Mouse (Mus musculus) stomach, embryonic 14.5 days (tissue): ENCODE measurements around the gene Ccdc59. TPM values are rescaled to one million over a fixed set of nuclear protein-coding genes. Genes with fewer than 3 reads are reported as not detected.
A peak's percentile ranks its signal among the peaks of the same experiment; 100 is the strongest.

Source experiments
- ATAC-seq: fragments of 200-750 bp; cut with Nextera tagmentation; 2 replicates; pipeline ENCODE4 v1.8.0; 2017; ENCODE audit warnings: low read depth, moderate TSS enrichment; ENCODE audit not compliant: insufficient number of reproducible peaks, insufficient read depth, low FRiP score
- H3K27ac ChIP-seq: fragments of 300-500 bp; sonication (generic); 2 replicates; pipeline ENCODE4 v1.5.1; 2014; ENCODE audit warnings: mild to moderate bottlenecking, low read length, moderate library complexity, mixed read lengths
- H3K27me3 ChIP-seq: fragments of 300-500 bp; sonication (generic); 2 replicates; pipeline ENCODE4 v1.6.1; 2014; ENCODE audit warnings: low read length, control low read depth, mixed read lengths; ENCODE audit not compliant: control insufficient read depth, insufficient read depth
- H3K36me3 ChIP-seq: fragments of 300-500 bp; sonication (generic); 2 replicates; pipeline ENCODE4 v1.6.1; 2014; ENCODE audit warnings: mild to moderate bottlenecking, control low read depth, low read length, moderate library complexity, mixed read lengths; ENCODE audit not compliant: control insufficient read depth, insufficient read depth
- H3K4me1 ChIP-seq: fragments of 300-500 bp; sonication (generic); 2 replicates; pipeline ENCODE4 v1.6.1; 2014; ENCODE audit warnings: low read length, control low read depth, mixed read lengths; ENCODE audit not compliant: control insufficient read depth, insufficient read depth
- H3K4me2 ChIP-seq: fragments of 300-500 bp; sonication (generic); replicated peaks from 2 replicates; pipeline ENCODE4 v1.6.1; 2014; ENCODE audit warnings: low read depth, low read length, control low read depth
- H3K4me3 ChIP-seq: fragments of 300-500 bp; sonication (generic); 2 replicates; pipeline ENCODE4 v1.5.1; 2014; ENCODE audit warnings: low read depth, low read length, control low read depth
- H3K9ac ChIP-seq: fragments of 300-500 bp; sonication (generic); replicated peaks from 2 replicates; pipeline ENCODE4 v1.6.1; 2014; ENCODE audit warnings: low read depth, mild to moderate bottlenecking, control low read depth, low read length, moderate library complexity, mixed read lengths
- H3K9me3 ChIP-seq: fragments of 300-500 bp; sonication (generic); 2 replicates; pipeline ENCODE4 v1.6.1; 2016; ENCODE audit warnings: low read depth, low read length, control low read depth; ENCODE audit not compliant: control insufficient read depth
- WGBS: fragments of 180-500 bp; shearing (Covaris S2); extraction: QIAGEN DNeasy Blood & Tissue Kit; methylation state at CpG from one replicate; pipeline ENCODE4 v1.1.7; 2014; 5-methylcytosine and 5-hydroxymethylcytosine counted together
- polyA plus RNA-seq: library from polyadenylated mRNA; unstranded; fragments of >200 nt; fragmentation: Nextera tagmentation; extraction: Ambion mirVana; gene quantifications from 2 replicates; pipeline ENCODE4 v1.2.1, GENCODE M21; 2014

Gene Ccdc59
- polyA plus RNA-seq, 1 experiment from 2014 or later = 54.4 TPM

DNA sequence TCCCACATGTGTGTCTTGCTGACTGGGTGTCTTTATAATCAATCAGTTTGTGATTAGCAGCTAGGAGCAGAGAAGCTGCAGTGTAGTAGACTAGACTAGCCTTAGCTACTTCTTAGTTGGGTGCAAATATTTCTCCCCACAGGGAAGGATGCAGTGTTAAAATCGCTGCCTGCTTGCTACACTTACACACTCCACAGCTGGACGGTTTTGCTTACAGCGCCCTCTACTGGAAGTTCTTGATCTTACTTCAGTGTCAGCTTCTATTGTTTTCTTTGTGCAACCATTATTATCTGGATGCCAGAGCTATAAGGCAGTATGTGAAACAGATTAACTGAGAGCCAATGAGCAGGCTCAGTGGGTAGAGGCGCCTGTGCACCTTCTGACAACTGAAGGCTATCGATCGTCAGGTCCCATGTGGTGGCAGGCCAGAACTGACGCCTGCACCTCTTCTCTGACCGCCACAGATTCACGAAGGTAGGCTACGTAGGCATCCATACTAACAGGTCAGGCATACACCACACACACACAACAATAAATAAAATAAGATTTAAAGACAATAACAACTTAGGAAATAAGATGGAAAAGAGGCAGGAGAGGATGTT lies 6.1 kb upstream of the Ccdc59 start:
- Histone ChIP-seq H3K9ac (no peak overlapping the region), H3K36me3 (no peaks in the 10 kb centered on the region; the same call in 1 of the 2 replicates), H3K9me3 (no peaks in the 10 kb centered on the region), H3K4me3 (no peak overlapping the region), H3K27me3 (no peaks in the 10 kb centered on the region), H3K4me1 (no peaks in the 10 kb centered on the region), H3K27ac (no peak overlapping the region), H3K4me2 (no peak overlapping the region)
- 62% methylated on average over 10 of the region's 10 CpGs for WGBS
- no peak for ATAC-seq

DNA sequence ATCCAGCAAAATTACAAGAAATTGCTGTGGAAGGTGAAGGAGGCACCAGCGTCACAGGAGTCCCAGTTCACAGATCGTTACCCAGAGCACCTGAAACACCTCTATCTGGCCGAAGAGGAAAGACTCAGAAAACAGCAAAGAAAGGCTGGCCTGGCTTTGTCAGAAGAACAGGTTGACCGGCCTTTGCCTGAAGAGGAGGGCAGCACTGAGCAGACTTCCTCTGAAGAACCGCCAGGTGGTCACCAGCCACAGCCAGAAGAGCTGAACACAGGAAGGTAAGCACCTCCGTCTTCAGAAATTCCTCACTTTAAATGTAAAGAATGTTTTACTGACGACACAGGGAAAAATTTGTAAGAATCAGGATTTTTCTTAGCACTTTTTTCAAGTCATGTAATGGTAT lies 1.7 kb downstream of the Ccdc59 start:
- 80% methylated on average over 7 of the region's 7 CpGs for WGBS
- Histone ChIP-seq H3K4me1 (no peaks in the 10 kb centered on the region), H3K4me3 (no peak overlapping the region; the same call in 1 of the 2 replicates), H3K27me3 (no peaks in the 10 kb centered on the region), H3K4me2 (peak overlapping the region; percentile 74), H3K27ac (no peak overlapping the region), H3K36me3 (peaks cover 33% of the 10 kb centered on the region), H3K9me3 (no peaks in the 10 kb centered on the region), H3K9ac (no peak overlapping the region)
- ATAC-seq = no peak

DNA sequence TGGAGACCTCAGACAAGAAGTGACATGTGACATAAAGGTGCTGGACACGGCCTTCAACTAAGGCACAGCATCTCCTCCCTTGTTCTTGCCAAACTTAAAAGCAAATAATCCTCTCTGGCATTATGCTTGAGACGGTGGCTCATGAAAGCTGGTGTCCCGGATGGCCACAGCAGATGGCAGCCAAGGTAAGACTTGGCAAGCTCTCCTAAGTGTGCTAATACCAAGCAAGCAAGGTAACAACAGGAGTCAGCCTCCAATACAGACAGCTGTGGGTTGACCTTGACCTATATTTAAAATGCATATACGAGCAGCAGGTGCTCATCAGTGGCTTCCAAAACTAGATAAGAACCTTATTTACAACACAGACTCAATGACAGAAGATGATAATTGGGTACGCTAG lies 9.4 kb downstream of the Ccdc59 start:
- Histone ChIP-seq H3K36me3 (peaks cover 18% of the 10 kb centered on the region), H3K4me3 (no peak overlapping the region), H3K9ac (no peak overlapping the region), H3K9me3 (no peaks in the 10 kb centered on the region), H3K4me2 (no peak overlapping the region), H3K27ac (no peak overlapping the region), H3K27me3 (no peaks in the 10 kb centered on the region), H3K4me1 (no peaks in the 10 kb centered on the region)
- WGBS = 83% methylated on average over 5 of the region's 5 CpGs
- no peak for ATAC-seq

DNA sequence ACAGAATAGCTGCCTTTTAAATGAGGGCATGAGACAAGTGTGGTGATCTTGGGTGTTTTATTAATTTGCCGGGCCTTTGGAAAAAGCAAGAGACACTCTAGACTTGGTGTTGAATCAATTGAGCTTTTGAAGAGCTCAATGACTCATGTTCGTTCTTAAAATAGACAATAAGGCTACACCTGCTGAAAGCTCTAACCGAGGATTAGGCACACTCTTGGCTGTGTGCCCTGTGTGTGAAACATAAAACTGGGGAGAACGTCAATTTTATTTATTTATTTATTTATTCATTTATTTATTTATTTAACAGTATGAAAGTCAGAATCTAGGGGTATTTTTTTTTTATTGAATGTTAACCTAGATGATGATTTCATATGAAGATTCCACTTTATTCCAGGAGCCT lies 10.3 kb downstream of the Ccdc59 start:
- Histone ChIP-seq H3K36me3 (peaks cover 10% of the 10 kb centered on the region), H3K4me3 (no peak overlapping the region), H3K4me1 (no peaks in the 10 kb centered on the region), H3K9ac (no peak overlapping the region), H3K27ac (no peak overlapping the region), H3K9me3 (no peaks in the 10 kb centered on the region), H3K27me3 (no peaks in the 10 kb centered on the region), H3K4me2 (no peak overlapping the region)
- no peak for ATAC-seq
- WGBS = 78% methylated on average over 4 of the region's 4 CpGs

DNA sequence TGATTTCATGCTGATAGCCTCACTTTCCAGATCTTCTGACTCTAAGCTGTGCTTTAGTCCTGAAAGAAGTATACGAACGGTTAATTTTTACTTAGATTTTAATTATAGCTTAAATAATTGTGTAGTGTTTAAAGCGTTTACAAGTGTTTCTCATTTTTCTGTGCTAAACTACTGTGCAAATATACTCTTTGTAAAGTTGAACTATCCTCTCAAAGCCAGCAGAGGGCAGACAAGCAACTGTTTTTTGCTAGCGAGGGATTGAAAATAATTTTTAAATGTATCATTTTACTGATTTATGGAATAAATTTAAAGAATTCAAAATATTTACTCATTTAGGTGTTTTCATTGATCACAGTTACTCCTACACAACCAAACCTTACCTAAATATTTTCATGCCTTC lies 26.4 kb downstream of the Ccdc59 start:
- 47% methylated on average over 4 of the region's 4 CpGs for WGBS
- H3K4me3 ChIP-seq = no peak overlapping the region
- no peak overlapping the region for H3K27ac ChIP-seq
- no peaks in the 10 kb centered on the region for H3K4me1 ChIP-seq
- no peak for ATAC-seq
- no peaks in the 10 kb centered on the region for H3K36me3 ChIP-seq
- H3K27me3 ChIP-seq = no peaks in the 10 kb centered on the region
- H3K4me2 ChIP-seq = no peak overlapping the region
- no peak overlapping the region for H3K9ac ChIP-seq
- H3K9me3 ChIP-seq = no peaks in the 10 kb centered on the region

Other genes starting within 250 kb of the Ccdc59 start
- 16.0 and 16.5 TPM in 2 replicates for gene Mettl25, start 313 bp downstream of the Ccdc59 start, polyA plus RNA-seq